Mouse (Mus musculus) liver, embryonic 11.5 days (tissue): ENCODE measurements around the gene Stx3. TPM values are rescaled to one million over a fixed set of nuclear protein-coding genes. Genes with fewer than 3 reads are reported as not detected.

Source experiments
- ATAC-seq: fragments of 200-750 bp; cut with Nextera tagmentation; replicated peaks from 2 replicates; pipeline ENCODE4 v1.8.0; 2017; ENCODE audit warnings: moderate number of reproducible peaks, mild to moderate bottlenecking, moderate TSS enrichment, moderate library complexity; ENCODE audit not compliant: low FRiP score
- DNase-seq: peaks from one replicate; pipeline ENCODE4 v3.0.0-alpha.2; 2017; ENCODE audit warnings: low spot score
- H3K27ac ChIP-seq: fragments of 300-500 bp; sonication (generic); 2 replicates; pipeline ENCODE4 v1.5.1; 2014; ENCODE audit warnings: mild to moderate bottlenecking, low read depth, low read length, control low read depth
- H3K27me3 ChIP-seq: fragments of 300-500 bp; sonication (generic); replicated peaks from 2 replicates; pipeline ENCODE4 v1.6.1; 2014; ENCODE audit warnings: low read length, mixed read lengths; ENCODE audit not compliant: control insufficient read depth, insufficient read depth
- H3K36me3 ChIP-seq: fragments of 300-500 bp; sonication (generic); 2 replicates; pipeline ENCODE4 v1.6.1; 2014; ENCODE audit warnings: mild to moderate bottlenecking, low read length, moderate library complexity, mixed read lengths; ENCODE audit not compliant: control insufficient read depth, insufficient read depth
- H3K4me1 ChIP-seq: fragments of 300-500 bp; sonication (generic); replicated peaks from 2 replicates; pipeline ENCODE4 v1.6.1; 2014; ENCODE audit warnings: low read length, mixed read lengths; ENCODE audit not compliant: control insufficient read depth, insufficient read depth
- H3K4me2 ChIP-seq: fragments of 300-500 bp; sonication (generic); 2 replicates; pipeline ENCODE4 v1.6.1; 2014; ENCODE audit warnings: mild to moderate bottlenecking, control low read depth, moderate library complexity
- H3K4me3 ChIP-seq: fragments of 300-500 bp; sonication (generic); 2 replicates; pipeline ENCODE4 v1.5.1; 2014; ENCODE audit warnings: low read depth, low read length, control low read depth
- H3K9ac ChIP-seq: fragments of 300-500 bp; sonication (generic); 2 replicates; pipeline ENCODE4 v1.6.1; 2014; ENCODE audit warnings: low read depth, low read length, control low read depth
- H3K9me3 ChIP-seq: fragments of 300-500 bp; sonication (generic); 2 replicates; pipeline ENCODE4 v1.6.1; 2016; ENCODE audit warnings: low read length, inconsistent platforms, mixed read lengths; ENCODE audit not compliant: control insufficient read depth
- WGBS: fragments of 180-500 bp; shearing (Covaris S2); extraction: QIAGEN DNeasy Blood & Tissue Kit; methylation state at CpG from one replicate; pipeline ENCODE4 v1.1.7; 2014; 5-methylcytosine and 5-hydroxymethylcytosine counted together
- polyA plus RNA-seq: library from polyadenylated mRNA; unstranded; fragments of >200 nt; fragmentation: Nextera tagmentation; extraction: Ambion mirVana; gene quantifications from 2 replicates; pipeline ENCODE4 v1.2.1, GENCODE M21; 2014

Stx3 gene
- polyA plus RNA-seq, 1 experiment from 2014 or later, result 5.0 TPM

- H3K4me3 ChIP-seq, result no peak overlapping the region
- 76% methylated on average over 6 of the region's 6 CpGs for WGBS
- DNase-seq (no peak), ATAC-seq (no peak)
- H3K9ac ChIP-seq, result no peak overlapping the region
- H3K4me1 ChIP-seq, result no peaks in the 10 kb centered on the region
- H3K36me3 ChIP-seq, result no peaks in the 10 kb centered on the region
- no peak overlapping the region for H3K4me2 ChIP-seq
- H3K27me3 ChIP-seq, result no peaks in the 10 kb centered on the region
- H3K9me3 ChIP-seq, result no peaks in the 10 kb centered on the region
- H3K27ac ChIP-seq, result no peak overlapping the region
Observed at GRCm38 (mm10) chr19:11794447-11794846, 24.8 kb downstream of the Stx3 start.

- no peak overlapping the region for H3K4me3 ChIP-seq
- ATAC-seq, result no peak
- WGBS, result 74% methylated on average over 2 of the region's 2 CpGs
- H3K27ac ChIP-seq, result no peak overlapping the region
- no peak for DNase-seq
- H3K9ac ChIP-seq, result no peak overlapping the region
- H3K27me3 ChIP-seq, result no peaks in the 10 kb centered on the region
- H3K36me3 ChIP-seq, result no peaks in the 10 kb centered on the region
- H3K9me3 ChIP-seq, result no peaks in the 10 kb centered on the region
- H3K4me2 ChIP-seq, result no peak overlapping the region
- no peaks in the 10 kb centered on the region for H3K4me1 ChIP-seq
Observed at GRCm38 (mm10) chr19:11793741-11794359, 25.4 kb downstream of the Stx3 start.

- 67% methylated on average over 5 of the region's 5 CpGs for WGBS
- ATAC-seq, result no peak
Observed at GRCm38 (mm10) chr19:11791825-11792224, 27.4 kb downstream of the Stx3 start.

GRCm38 (mm10) chr19:11788876-11789275, 30.3 kb downstream of the Stx3 start:
- H3K4me3 ChIP-seq, result no peak overlapping the region
- no peak overlapping the region for H3K27ac ChIP-seq
- H3K9me3 ChIP-seq, result no peaks in the 10 kb centered on the region
- no peak overlapping the region for H3K9ac ChIP-seq
- no peaks in the 10 kb centered on the region for H3K27me3 ChIP-seq
- ATAC-seq (no peak), DNase-seq (no peak)
- WGBS, result 85% methylated on average over 6 of the region's 6 CpGs
- H3K4me1 ChIP-seq, result no peaks in the 10 kb centered on the region
- H3K4me2 ChIP-seq, result no peak overlapping the region
- no peaks in the 10 kb centered on the region for H3K36me3 ChIP-seq

More at GRCm38 (mm10) chr19:11791825-11792224, 27.4 kb downstream of the Stx3 start:
- no peak overlapping the region for H3K27ac ChIP-seq
- no peak overlapping the region for H3K4me3 ChIP-seq
- H3K4me1 ChIP-seq, result no peaks in the 10 kb centered on the region
- no peaks in the 10 kb centered on the region for H3K36me3 ChIP-seq
- H3K4me2 ChIP-seq, result no peak overlapping the region
- H3K9ac ChIP-seq, result no peak overlapping the region
- DNase-seq, result no peak
- no peaks in the 10 kb centered on the region for H3K9me3 ChIP-seq
- H3K27me3 ChIP-seq, result no peaks in the 10 kb centered on the region

- 86% methylated on average over 6 of the region's 6 CpGs for WGBS
- H3K4me2 ChIP-seq, result no peak overlapping the region
- DNase-seq (no peak), ATAC-seq (no peak)
- H3K27ac ChIP-seq, result no peak overlapping the region
- H3K9ac ChIP-seq, result no peak overlapping the region
- H3K27me3 ChIP-seq, result no peaks in the 10 kb centered on the region
- H3K4me3 ChIP-seq, result no peak overlapping the region
- no peaks in the 10 kb centered on the region for H3K4me1 ChIP-seq
- H3K9me3 ChIP-seq, result no peaks in the 10 kb centered on the region
- no peaks in the 10 kb centered on the region for H3K36me3 ChIP-seq
Observed at GRCm38 (mm10) chr19:11787826-11788225, 31.4 kb downstream of the Stx3 start.

GRCm38 (mm10) chr19:11785409-11786154, 33.6 kb downstream of the Stx3 start:
- no peaks in the 10 kb centered on the region for H3K27me3 ChIP-seq
- DNase-seq, result no peak
- no peaks in the 10 kb centered on the region for H3K4me1 ChIP-seq
- H3K36me3 ChIP-seq, result no peaks in the 10 kb centered on the region
- no peak overlapping the region for H3K4me3 ChIP-seq
- H3K27ac ChIP-seq, result no peak overlapping the region
- WGBS, result 86% methylated on average over 14 of the region's 14 CpGs
- H3K9me3 ChIP-seq, result no peaks in the 10 kb centered on the region
- ATAC-seq, result no peak
- no peak overlapping the region for H3K9ac ChIP-seq
- H3K4me2 ChIP-seq, result no peak overlapping the region

- Histone ChIP-seq H3K4me3 (no peak overlapping the region), H3K27ac (no peak overlapping the region), H3K4me2 (no peak overlapping the region), H3K9me3 (no peaks in the 10 kb centered on the region), H3K4me1 (no peaks in the 10 kb centered on the region), H3K36me3 (peaks cover 8% of the 10 kb centered on the region), H3K9ac (no peak overlapping the region), H3K27me3 (no peaks in the 10 kb centered on the region)
- WGBS, result 56% methylated on average over 7 of the region's 7 CpGs
- DNase-seq (peak; percentile 60), ATAC-seq (no peak)
Observed at GRCm38 (mm10) chr19:11777191-11777865, 41.9 kb downstream of the Stx3 start.

GRCm38 (mm10) chr19:11770205-11770892, 48.9 kb downstream of the Stx3 start, which contains the start of gene Mrpl16:
Gene Mrpl16 (plus strand): TSS chr19:11770391.
- H3K36me3 ChIP-seq, result peaks cover 10% of the 10 kb centered on the region; the same call in 1 of the 2 replicates
- H3K9me3 ChIP-seq, result no peaks in the 10 kb centered on the region
- peak within 1 kb of the TSS; percentile 73 for H3K4me3 ChIP-seq
- no peaks in the 10 kb centered on the region for H3K4me1 ChIP-seq
- no peaks in the 10 kb centered on the region for H3K27me3 ChIP-seq
- peak within 1 kb of the TSS; percentile 62 for H3K9ac ChIP-seq
- WGBS, result under 1% methylated on average over 30 of the region's 30 CpGs
- DNase-seq (peak; percentile 82), ATAC-seq (peak; percentile 86)
- H3K4me2 ChIP-seq, result peak within 1 kb of the TSS; percentile 59
- H3K27ac ChIP-seq, result no peak within 1 kb of the TSS
